Mouse (Mus musculus) Patski (cell line): Measurements from ENCODE around the gene Prkcq. TPM values are rescaled to one million over a fixed set of nuclear protein-coding genes. Genes with fewer than 3 reads are reported as not detected.

ENCODE experiments used
- ATAC-seq: fragments of 100-300 bp; one replicate; pipeline ENCODE4 v1.8.0; 2021
- CTCF ChIA-PET: fragments of 350-600 bp; sonication (Branson Sonifier 250); formaldehyde crosslinking; loops from one replicate; lab custom pipeline; 2022; ENCODE audit warnings: inconsistent platforms; lab: Charles Lee
- POLR2A ChIA-PET: fragments of 350-600 bp; sonication (Branson Sonifier 250); formaldehyde crosslinking; loops from one replicate; lab custom pipeline; 2022; ENCODE audit warnings: antibody characterized with exemption, inconsistent platforms; lab: Charles Lee
- DNase-seq: peaks from one replicate; pipeline ENCODE4 v3.0.0-alpha.2; 2011; ENCODE audit warnings: low read depth, low spot score
- H3K27me3 ChIP-seq: fragments of 371-371 bp; one replicate; pipeline ENCODE4 v1.5.1; 2021
- CTCF ChIP-seq: fragments of 100-300 bp; IDR thresholded peaks from one replicate; pipeline ENCODE4 v1.5.1; 2021
- in situ Hi-C: fragments of 300-500 bp; cut with MboI; formaldehyde crosslinking; loops from 3 replicates; pipeline ENCODE4 v1.11.1; 2018; ENCODE audit warnings: low pct_unique_long_range_greater_than_20kb, mixed read lengths
- polyA plus RNA-seq: library from polyadenylated mRNA; unstranded; gene quantifications from one replicate; pipeline ENCODE4 v1.2.3, GENCODE M21; 2021

The Prkcq gene
- polyA plus RNA-seq, 1 experiment from 2014 or later = 0.06 TPM

GRCm38 (mm10) chr2:11291570-11292405 is 119.9 kb downstream of the Prkcq start:
- ChIA-PET CTCF (no interaction called here), POLR2A (interaction anchor here (0.6 kb wide), 1 partner anchor 35 kb away, joined by 3 read pairs; no protein-coding TSS in a partner anchor)
- no peak for ATAC-seq
- no peak for TF ChIP-seq CTCF
- DNase-seq = no peak
- H3K27me3 ChIP-seq = peaks cover 16% of the 10 kb centered on the region
- in situ Hi-C loops = no loop called here

GRCm38 (mm10) chr2:11293144-11293543 is 121.2 kb downstream of the Prkcq start:
- ATAC-seq (no peak), DNase-seq (no peak)
- CTCF ChIA-PET = no interaction called here
- no peak for TF ChIP-seq CTCF
- POLR2A ChIA-PET = no interaction called here
- in situ Hi-C loops = no loop called here
- H3K27me3 ChIP-seq = peaks cover 16% of the 10 kb centered on the region

GRCm38 (mm10) chr2:11294643-11295191 is 122.8 kb downstream of the Prkcq start:
- CTCF ChIA-PET = no interaction called here
- POLR2A ChIA-PET = no interaction called here
- peaks cover 14% of the 10 kb centered on the region for H3K27me3 ChIP-seq
- DNase-seq (no peak), ATAC-seq (no peak)
- in situ Hi-C loops = no loop called here
- TF ChIP-seq CTCF = no peak

GRCm38 (mm10) chr2:11298811-11299210 is 126.9 kb downstream of the Prkcq start:
- POLR2A ChIA-PET = no interaction called here
- H3K27me3 ChIP-seq = peaks cover 20% of the 10 kb centered on the region
- TF ChIP-seq CTCF = no peak
- CTCF ChIA-PET = no interaction called here
- ATAC-seq = no peak
- in situ Hi-C loops = no loop called here
- no peak for DNase-seq

GRCm38 (mm10) chr2:11299366-11299765 is 127.5 kb downstream of the Prkcq start:
- in situ Hi-C loops = no loop called here
- peaks cover 20% of the 10 kb centered on the region for H3K27me3 ChIP-seq
- no peak for ATAC-seq
- ChIA-PET CTCF (no interaction called here), POLR2A (no interaction called here)
- no peak for TF ChIP-seq CTCF
- DNase-seq = no peak

- ATAC-seq (no peak), DNase-seq (no peak)
- CTCF ChIA-PET = interaction anchor here (1.0 kb wide), 1 partner anchor 12 kb away, joined by 3 read pairs; no protein-coding TSS in a partner anchor
- peaks cover 16% of the 10 kb centered on the region for H3K27me3 ChIP-seq
- POLR2A ChIA-PET = no interaction called here
- no peak for TF ChIP-seq CTCF
- in situ Hi-C loops = no loop called here
These were observed 128.5 kb downstream of the Prkcq start for GRCm38 (mm10) chr2:11300362-11300761.

GRCm38 (mm10) chr2:11320241-11320640 is 148.3 kb downstream of the Prkcq start:
- DNase-seq = no peak
- peak; percentile 74 for ATAC-seq
- POLR2A ChIA-PET = no interaction called here
- in situ Hi-C loops = loop anchor here (10.0 kb wide), 1 partner anchor 205 kb away; no protein-coding TSS in a partner anchor
- peak; percentile 88 for TF ChIP-seq CTCF
- H3K27me3 ChIP-seq = peaks cover 25% of the 10 kb centered on the region
- CTCF ChIA-PET = interaction anchor here (0.8 to 1.8 kb wide), 5 partner anchors 15 to 215 kb away, joined by 3 to 5 read pairs (median 4); no protein-coding TSS in a partner anchor

GRCm38 (mm10) chr2:11322396-11322795 is 150.5 kb downstream of the Prkcq start:
- ChIA-PET CTCF (no interaction called here), POLR2A (no interaction called here)
- in situ Hi-C loops = loop anchor here (10.0 kb wide), 1 partner anchor 208 kb away; no protein-coding TSS in a partner anchor
- DNase-seq = no peak
- ATAC-seq = no peak
- peaks cover 7% of the 10 kb centered on the region for H3K27me3 ChIP-seq
- TF ChIP-seq CTCF = no peak

- CTCF ChIA-PET = interaction anchor here (1.5 to 1.9 kb wide), 3 partner anchors 177 to 216 kb away, joined by 3 to 8 read pairs (median 4); no protein-coding TSS in a partner anchor
- H3K27me3 ChIP-seq = peaks cover under 1% of the 10 kb centered on the region
- DNase-seq = no peak
- POLR2A ChIA-PET = no interaction called here
- TF ChIP-seq CTCF = no peak
- in situ Hi-C loops = loop anchor here (10.0 kb wide), 1 partner anchor 212 kb away; no protein-coding TSS in a partner anchor
- peak; percentile 14 for ATAC-seq
These were observed 155.4 kb downstream of the Prkcq start for GRCm38 (mm10) chr2:11327280-11327679.

- DNase-seq (no peak), ATAC-seq (no peak)
- ChIA-PET CTCF (interaction anchor here (1.0 to 1.4 kb wide), 2 partner anchors 41 to 213 kb away, joined by 3 to 4 read pairs; no protein-coding TSS in a partner anchor), POLR2A (no interaction called here)
- in situ Hi-C loops = loop anchor here (5.0 to 10.0 kb wide), 5 partner anchors 38 to 215 kb away; no protein-coding TSS in a partner anchor
- H3K27me3 ChIP-seq = no peaks in the 10 kb centered on the region
- no peak for TF ChIP-seq CTCF
These were observed 157.7 kb downstream of the Prkcq start for GRCm38 (mm10) chr2:11329407-11330224.
